Mouse (Mus musculus) thymus, postnatal 36 days (tissue): ENCODE measurements around the gene C5ar2.

Experiments
- DNase-seq, 2 experiments: peaks; one replicate each; pipeline ENCODE4 v3.0.0; 2022; ENCODE audit warnings: mixed read lengths in 2 of 2

The C5ar2 gene

DNA sequence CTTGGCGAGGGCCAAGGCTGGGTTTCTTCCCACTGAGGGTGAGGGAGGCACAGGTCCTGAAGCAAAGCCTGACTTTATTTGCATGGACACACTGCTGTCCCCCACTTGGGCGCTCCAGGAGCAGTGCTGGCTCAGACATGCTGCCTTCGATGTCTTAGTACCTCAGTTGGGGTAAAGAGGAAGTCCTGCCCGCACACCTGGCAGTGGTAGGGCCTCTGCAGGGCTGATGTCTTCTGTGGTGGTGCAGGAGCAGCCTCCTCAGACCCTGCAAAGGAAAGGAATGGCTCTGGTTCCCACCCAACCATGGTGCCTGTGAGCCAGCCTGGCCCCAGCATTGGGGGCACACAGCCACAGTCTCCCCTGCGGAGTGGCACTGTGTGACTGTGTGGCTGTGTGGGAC is 46.8 kb downstream of the C5ar2 start:
- DNase-seq: peak; percentile 66 to 83

DNA sequence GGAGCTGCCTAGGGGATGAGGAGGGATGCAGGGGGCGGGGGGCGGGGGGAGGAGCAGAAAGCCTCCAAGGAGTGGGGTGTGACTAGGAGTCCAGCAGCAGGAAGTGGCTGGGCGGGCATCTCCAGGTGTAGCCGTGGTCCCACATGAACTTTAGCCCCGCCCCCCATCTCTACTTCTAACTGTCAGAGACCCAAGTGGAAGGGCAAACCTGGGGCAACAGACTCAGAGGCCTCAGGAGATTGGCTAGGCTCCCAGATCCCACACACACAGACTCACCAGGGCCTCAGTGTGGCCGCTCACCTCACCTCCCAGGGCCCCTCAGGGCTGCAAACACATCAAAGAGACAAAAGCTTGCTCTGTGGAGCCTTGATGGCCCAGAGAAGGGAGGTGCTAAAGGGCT is 47.3 kb downstream of the C5ar2 start:
- peak in 1 of 2 experiments; percentile 51 for DNase-seq

DNA sequence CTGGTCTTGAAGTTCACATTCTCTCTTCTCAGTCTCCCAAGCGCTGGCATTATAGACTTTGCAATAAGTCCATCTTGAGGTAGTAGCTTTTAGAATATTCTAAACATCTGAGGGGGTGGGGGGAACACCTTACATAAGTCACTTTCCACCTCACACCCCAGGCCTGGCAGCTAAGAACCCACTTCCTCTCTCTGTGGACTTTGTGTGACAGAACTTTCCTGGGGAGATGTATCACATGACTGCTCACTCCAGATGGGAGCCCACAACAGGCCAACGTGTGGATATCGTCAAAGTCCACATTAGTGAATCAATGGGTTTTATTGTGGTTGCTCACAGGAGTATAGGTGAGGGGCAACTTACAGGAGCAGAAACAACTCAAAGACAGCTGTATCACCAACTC is 50.3 kb downstream of the C5ar2 start:
- no peak for DNase-seq

DNA sequence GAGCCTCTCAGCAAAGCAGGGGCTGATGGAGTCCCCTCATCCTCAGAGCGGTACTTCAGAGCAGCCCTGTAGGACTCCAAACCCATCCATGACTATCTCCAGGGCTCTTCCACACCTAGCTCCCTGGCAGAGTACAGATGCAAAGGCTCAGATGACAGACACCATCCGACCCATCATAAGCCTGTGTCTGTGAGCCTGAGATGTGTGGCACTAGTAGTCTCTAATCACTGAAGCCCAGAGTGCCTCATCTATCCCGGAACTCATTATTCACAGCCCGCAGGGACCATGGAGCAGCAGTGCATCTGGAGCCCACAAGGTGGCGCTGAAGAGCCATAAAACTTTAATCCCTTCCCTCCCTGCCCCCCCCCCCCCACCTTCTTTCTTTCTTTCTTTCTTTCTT is 51.6 kb downstream of the C5ar2 start:
- DNase-seq: peak; percentile 74 to 81

DNA sequence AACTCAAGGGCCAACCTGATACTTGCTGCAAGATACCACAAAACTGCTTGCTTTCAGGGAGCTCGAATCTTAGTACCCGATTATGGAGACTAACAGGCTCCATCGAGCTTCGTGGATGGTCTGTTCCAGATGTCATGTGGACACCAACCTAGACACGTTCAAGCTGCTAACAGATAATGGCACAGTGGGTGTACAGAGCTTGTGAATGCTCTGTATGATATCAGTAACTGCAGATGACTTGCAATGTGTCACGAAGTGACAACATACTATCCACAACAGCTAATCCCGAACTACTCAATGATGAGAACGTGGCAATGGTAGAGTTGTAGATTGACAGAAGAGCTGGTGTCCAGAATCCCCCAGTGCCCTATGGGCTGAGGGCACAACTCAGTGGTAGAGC is 56.5 kb downstream of the C5ar2 start:
- no peak for DNase-seq
